Mouse (Mus musculus): ENCODE measurements around the gene Kcnh6.
A peak's percentile ranks its signal among the peaks of the same experiment; 100 is the strongest.

Gene Kcnh6

GRCm38 (mm10) chr11:106007821-106008220 is at the start of gene Kcnh6:
Gene Kcnh6 (plus strand): TSS chr11:106008124.
- no peak for DNase-seq (ENCODE audit: low spot score in 2 of 2)

- no peak for DNase-seq (ENCODE audit: low spot score in 2 of 2)
These were observed 49.4 kb upstream of the Kcnh6 start for GRCm38 (mm10) chr11:105958566-105958965.

- peak; percentile 37 to 47 for DNase-seq (ENCODE audit: low spot score in 2 of 2)
These were observed 48.6 kb upstream of the Kcnh6 start for GRCm38 (mm10) chr11:105959355-105959754.

- DNase-seq (ENCODE audit: low spot score in 2 of 2) = no peak
These were observed 43.2 kb upstream of the Kcnh6 start for GRCm38 (mm10) chr11:105964691-105965090.

DNA sequence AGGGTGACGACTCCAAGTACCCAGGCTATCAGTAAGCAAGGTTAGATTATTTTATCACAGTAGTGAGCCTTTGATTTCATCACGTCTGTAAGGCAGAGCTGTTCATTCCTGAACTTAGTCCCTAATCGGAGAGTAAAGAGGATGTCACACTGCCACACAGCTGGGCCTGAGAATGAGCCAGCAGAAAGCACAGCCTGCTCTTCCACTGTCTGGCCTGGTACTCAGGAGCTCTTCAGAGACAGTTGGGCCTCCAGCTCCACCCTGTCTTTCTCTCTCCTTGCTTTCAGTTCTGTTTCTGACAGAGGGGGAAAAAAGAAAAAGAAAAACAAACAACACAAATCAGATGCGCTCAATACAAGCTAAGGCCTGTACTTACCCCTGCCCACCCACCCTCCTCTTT is 41.6 kb upstream of the Kcnh6 start:
- no peak for DNase-seq (ENCODE audit: low spot score in 2 of 2)

- DNase-seq (ENCODE audit: low spot score in 2 of 2) = no peak
These were observed 40.0 kb upstream of the Kcnh6 start, which contains the start of gene Ace for GRCm38 (mm10) chr11:105967741-105968574. Gene Ace (plus strand): TSS chr11:105967945.

DNA sequence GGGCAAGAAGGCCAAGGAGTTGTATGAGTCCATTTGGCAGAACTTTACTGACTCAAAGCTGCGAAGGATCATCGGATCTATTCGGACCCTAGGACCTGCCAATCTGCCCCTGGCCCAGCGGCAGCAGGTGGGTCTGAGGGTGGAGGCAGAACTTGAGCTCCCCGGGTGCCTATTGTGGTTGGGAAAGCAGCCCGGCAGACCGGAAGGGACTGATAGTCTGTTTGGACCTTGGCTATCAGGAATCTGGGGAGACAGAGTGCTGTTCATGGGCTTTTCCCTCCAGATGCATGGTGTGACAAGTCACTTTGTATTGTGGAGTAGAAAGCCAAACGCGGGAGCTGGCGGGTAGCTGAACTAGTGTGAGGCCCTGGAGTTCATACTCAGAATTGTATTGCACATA is 39.0 kb upstream of the Kcnh6 start:
- DNase-seq (ENCODE audit: low spot score in 2 of 2) = no peak

GRCm38 (mm10) chr11:105969516-105969915 is 38.4 kb upstream of the Kcnh6 start:
- DNase-seq (ENCODE audit: low spot score in 2 of 2) = no peak

DNA sequence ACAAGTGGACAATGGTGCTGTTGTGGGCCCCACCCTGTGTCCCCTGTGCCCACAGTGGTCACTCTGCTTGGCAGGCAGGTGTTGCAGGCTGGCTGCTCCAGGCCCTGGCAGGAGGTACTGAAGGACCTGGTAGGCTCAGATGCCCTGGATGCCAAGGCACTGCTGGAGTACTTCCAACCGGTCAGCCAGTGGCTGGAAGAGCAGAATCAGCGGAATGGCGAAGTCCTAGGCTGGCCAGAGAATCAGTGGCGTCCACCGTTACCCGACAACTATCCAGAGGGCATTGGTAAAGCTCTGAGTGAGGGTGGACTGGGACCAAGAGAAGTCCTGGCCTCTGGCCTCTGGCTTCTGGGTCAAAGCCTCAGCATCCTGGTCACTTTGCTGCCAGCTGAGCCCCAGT is 33.3 kb upstream of the Kcnh6 start:
- no peak for DNase-seq (ENCODE audit: low spot score in 2 of 2)

DNA sequence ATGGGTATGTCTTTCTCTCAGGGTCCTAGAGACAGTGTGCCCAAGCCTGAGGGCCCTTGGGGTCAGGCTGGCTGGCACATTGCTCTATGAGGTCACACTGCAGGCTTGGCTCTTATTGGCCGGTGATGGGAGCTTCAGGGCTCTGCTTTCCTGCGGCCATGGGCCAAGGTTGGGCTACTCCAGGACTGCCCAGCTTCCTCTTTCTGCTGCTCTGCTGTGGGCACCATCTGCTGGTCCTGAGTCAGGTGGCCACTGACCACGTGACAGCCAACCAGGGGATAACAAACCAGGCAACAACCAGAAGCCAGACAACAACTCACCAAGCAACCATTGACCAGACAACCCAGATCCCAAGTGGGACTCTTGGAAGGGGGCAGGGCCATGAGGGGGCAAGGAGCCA is 32.9 kb upstream of the Kcnh6 start:
- DNase-seq (ENCODE audit: low spot score in 2 of 2) = no peak

- no peak for DNase-seq (ENCODE audit: low spot score in 2 of 2)
These were observed 32.3 kb upstream of the Kcnh6 start for GRCm38 (mm10) chr11:105975636-105976035.

- no peak for DNase-seq (ENCODE audit: low spot score in 2 of 2)
These were observed 29.7 kb upstream of the Kcnh6 start for GRCm38 (mm10) chr11:105978232-105978631.

- DNase-seq (ENCODE audit: low spot score in 2 of 2) = no peak
These were observed 29.3 kb upstream of the Kcnh6 start for GRCm38 (mm10) chr11:105978634-105979033.

- no peak for DNase-seq (ENCODE audit: low spot score in 2 of 2)
These were observed 23.5 kb upstream of the Kcnh6 start for GRCm38 (mm10) chr11:105984452-105984851.

DNA sequence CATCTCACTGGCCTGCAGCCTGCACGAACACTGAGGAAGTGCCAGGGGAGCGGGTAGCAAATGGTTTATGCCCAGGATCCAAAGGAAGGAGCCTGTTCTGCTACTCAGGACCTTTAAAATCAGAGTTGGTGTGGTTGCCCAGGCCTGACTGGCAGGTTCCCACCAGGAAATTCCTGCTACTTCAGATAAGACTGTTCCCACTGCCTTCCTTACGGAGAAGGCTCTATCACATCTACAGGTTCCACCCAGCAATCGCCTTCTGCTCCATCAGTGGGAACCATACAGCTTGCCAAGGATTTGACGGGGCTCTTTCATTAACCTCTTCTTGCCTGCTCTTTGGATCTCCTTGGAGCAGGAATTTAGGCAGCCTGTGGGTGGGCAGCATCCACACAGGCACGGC is 20.5 kb upstream of the Kcnh6 start:
- DNase-seq (ENCODE audit: low spot score in 2 of 2) = no peak

DNA sequence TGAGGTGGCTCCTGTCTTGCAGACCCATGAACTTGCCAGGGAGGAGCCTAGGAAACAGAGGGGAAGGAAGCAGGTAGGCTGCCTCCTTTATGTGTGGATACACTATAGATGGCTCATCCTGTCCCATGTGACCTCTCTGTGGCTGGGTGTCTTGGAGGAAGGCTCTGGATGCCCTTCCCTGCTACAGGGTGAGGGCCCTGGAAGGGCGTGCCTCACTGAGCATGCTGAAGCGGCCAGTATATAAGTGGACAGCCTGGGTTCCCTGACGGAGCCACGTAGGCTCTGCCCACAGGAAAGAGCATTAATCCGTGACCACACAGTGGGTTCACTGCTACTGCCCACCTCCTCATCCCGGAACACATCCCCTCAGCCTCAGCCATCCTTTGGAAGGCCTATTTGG is 18.5 kb upstream of the Kcnh6 start:
- DNase-seq (ENCODE audit: low spot score in 2 of 2) = no peak

GRCm38 (mm10) chr11:105990231-105990630 is 17.7 kb upstream of the Kcnh6 start:
- DNase-seq (ENCODE audit: low spot score in 2 of 2) = no peak

DNA sequence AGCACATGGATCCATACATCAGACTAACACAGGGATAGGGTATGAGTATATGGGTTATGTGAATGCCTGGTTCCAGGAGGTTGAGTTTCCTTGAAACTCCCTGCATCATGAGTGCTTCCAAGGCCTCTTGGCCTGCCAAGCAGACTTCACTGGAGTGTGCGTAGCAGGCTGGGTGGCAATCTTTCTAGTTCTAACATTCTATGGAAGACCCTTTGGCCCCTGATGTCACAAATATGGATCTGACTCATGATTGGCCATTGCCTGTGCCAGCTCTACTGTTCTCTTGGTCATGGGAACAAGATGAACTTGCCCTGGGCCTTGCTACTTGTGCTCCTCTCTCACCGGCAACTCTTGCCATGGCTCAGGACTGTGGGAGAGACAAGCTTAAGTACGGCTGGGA is 13.5 kb upstream of the Kcnh6 start, which contains the start of gene Ace3:
Gene Ace3 (plus strand): TSS at position 301 of the 400 bp plus-strand sequence.
- DNase-seq (ENCODE audit: low spot score in 2 of 2) = no peak

GRCm38 (mm10) chr11:106000062-106000461 is 7.9 kb upstream of the Kcnh6 start:
- DNase-seq (ENCODE audit: low spot score in 2 of 2) = no peak

GRCm38 (mm10) chr11:106001718-106002117 is 6.2 kb upstream of the Kcnh6 start:
- DNase-seq (ENCODE audit: low spot score in 2 of 2) = peak in 1 of 2 experiments; percentile 16

- DNase-seq (ENCODE audit: low spot score in 2 of 2) = no peak
These were observed 3.3 kb upstream of the Kcnh6 start for GRCm38 (mm10) chr11:106004576-106004975.

DNA sequence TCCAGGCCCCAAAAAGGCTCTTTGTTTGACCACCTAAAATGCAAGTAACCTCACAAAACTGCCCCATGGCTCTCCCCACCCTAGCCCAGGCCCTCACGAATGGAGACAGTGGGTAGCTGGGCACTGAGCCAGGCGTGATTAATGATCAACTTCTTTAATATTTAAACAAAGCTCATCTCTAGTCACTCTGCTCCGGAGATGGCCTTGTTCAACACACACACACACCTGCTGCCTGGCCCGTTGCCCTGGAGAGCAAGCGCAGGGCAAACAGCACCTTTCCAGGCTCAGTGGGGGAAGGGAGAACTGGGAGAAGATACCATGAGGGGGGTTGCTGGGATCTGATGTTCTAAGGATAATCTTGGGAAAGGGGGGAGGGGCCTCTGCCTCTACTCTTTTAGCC is 2.0 kb upstream of the Kcnh6 start:
- DNase-seq (ENCODE audit: low spot score in 2 of 2) = no peak

DNA sequence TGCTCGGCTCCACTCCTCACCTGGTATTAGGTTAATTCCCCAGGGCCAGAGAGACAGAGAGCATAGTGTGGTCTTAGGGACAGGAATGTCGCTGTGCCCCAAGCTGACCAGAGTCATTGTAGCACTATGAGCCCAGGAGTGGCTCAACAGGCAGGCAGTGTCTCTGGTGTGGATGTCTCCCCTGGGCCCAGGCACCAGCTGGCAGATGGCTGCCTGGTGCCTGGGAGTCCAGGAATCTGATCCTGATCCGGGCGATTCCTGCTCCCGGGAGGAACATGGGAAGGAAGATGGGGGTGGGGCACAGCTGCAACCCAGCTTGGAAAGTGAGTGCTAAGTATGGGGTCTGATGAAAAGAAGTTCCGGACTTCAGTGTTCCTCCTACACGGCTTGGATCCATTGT is 4.8 kb downstream of the Kcnh6 start:
- DNase-seq (ENCODE audit: low spot score in 2 of 2) = no peak
